Mouse (Mus musculus) spleen, adult 2 months (tissue): ENCODE measurements at regions not wholly inside any gene's neighbourhood (a gene's known extent, or its start where the extent isn't known, plus 50 kb on each side); places are given as distances from the start of the nearest gene placed in this dataset.

ENCODE experiments used
- DNase-seq, 2 experiments: peaks; one replicate each; pipeline versions ENCODE4 v3.0.0 to v3.0.0-alpha.2; 2012 to 2021; ENCODE audit warnings: low spot score in 2 of 2, low read depth in 1 of 2
- H3K27ac ChIP-seq: fragments of 200-500 bp; 2 replicates; pipeline ENCODE4 v1.5.1; 2012; ENCODE audit warnings: low read length, inconsistent platforms; ENCODE audit not compliant: insufficient read depth
- H3K27me3 ChIP-seq: fragments of 200-500 bp; 2 replicates; pipeline ENCODE4 v1.6.1; 2012; ENCODE audit warnings: mild to moderate bottlenecking, moderate library complexity, low read length, inconsistent platforms; ENCODE audit not compliant: control insufficient read depth, insufficient read depth
- H3K36me3 ChIP-seq: fragments of 200-500 bp; 2 replicates; pipeline ENCODE4 v1.6.1; 2012; ENCODE audit warnings: mild to moderate bottlenecking, low read length, inconsistent platforms; ENCODE audit not compliant: control insufficient read depth, insufficient read depth
- H3K4me1 ChIP-seq: fragments of 200-500 bp; 2 replicates; pipeline ENCODE4 v1.6.1; 2011; ENCODE audit warnings: inconsistent platforms; ENCODE audit not compliant: control insufficient read depth, insufficient read depth, insufficient read length
- H3K4me3 ChIP-seq: fragments of 200-500 bp; 2 replicates; pipeline ENCODE4 v1.5.1; 2011; ENCODE audit warnings: mild to moderate bottlenecking, inconsistent platforms; ENCODE audit not compliant: insufficient read depth, insufficient read length; ENCODE audit errors: extremely low read depth
- CTCF ChIP-seq: fragments of 200-500 bp; IDR thresholded peaks from 2 replicates; pipeline ENCODE4 v1.5.1; 2011; ENCODE audit warnings: mild to moderate bottlenecking, inconsistent platforms; ENCODE audit not compliant: insufficient read depth, insufficient read length, insufficient replicate concordance; ENCODE audit errors: extremely low read depth
- POLR2A ChIP-seq: fragments of 200-500 bp; IDR thresholded peaks from 2 replicates; pipeline ENCODE4 v1.6.1; 2011; ENCODE audit warnings: low read depth, low read length, inconsistent platforms
- WGBS: fragments of 180-500 bp; shearing (Covaris S2); methylation state at CpG from one replicate; pipeline ENCODE4 v1.1.7; 2018; 5-methylcytosine and 5-hydroxymethylcytosine counted together

GRCm38 (mm10) chr3:144352559-144352958 lies 147.5 kb upstream of the Lmo4 start:
- 77% methylated on average over 4 of the region's 4 CpGs for WGBS

GRCm38 (mm10) chr3:144348431-144348830 lies 143.4 kb upstream of the Lmo4 start:
- WGBS = 51% methylated on average over 9 of the region's 9 CpGs
- TF ChIP-seq POLR2A (no peak), CTCF (no peak)
- Histone ChIP-seq H3K36me3 (no peaks in the 10 kb centered on the region), H3K27me3 (no peaks in the 10 kb centered on the region), H3K4me1 (no peaks in the 10 kb centered on the region), H3K4me3 (no peak overlapping the region), H3K27ac (no peak overlapping the region)
- no peak for DNase-seq

More at GRCm38 (mm10) chr3:144352559-144352958, 147.5 kb upstream of the Lmo4 start:
- DNase-seq = no peak
- H3K4me3 ChIP-seq = no peak overlapping the region
- H3K4me1 ChIP-seq = no peaks in the 10 kb centered on the region
- H3K27me3 ChIP-seq = no peaks in the 10 kb centered on the region
- H3K27ac ChIP-seq = no peak overlapping the region
- TF ChIP-seq CTCF = no peak
- TF ChIP-seq POLR2A = no peak
- no peaks in the 10 kb centered on the region for H3K36me3 ChIP-seq

GRCm38 (mm10) chr3:144335237-144335636 lies 130.2 kb upstream of the Lmo4 start:
- Histone ChIP-seq H3K4me1 (no peaks in the 10 kb centered on the region), H3K4me3 (no peak overlapping the region), H3K27me3 (no peaks in the 10 kb centered on the region), H3K27ac (no peak overlapping the region), H3K36me3 (no peaks in the 10 kb centered on the region)
- no peak for TF ChIP-seq CTCF
- no peak for TF ChIP-seq POLR2A
- DNase-seq = no peak
- 85% methylated on average over 3 of the region's 3 CpGs for WGBS

- DNase-seq = no peak
- TF ChIP-seq CTCF = no peak
- no peak for TF ChIP-seq POLR2A
- H3K4me3 ChIP-seq = no peak overlapping the region
- no peaks in the 10 kb centered on the region for H3K36me3 ChIP-seq
- H3K27me3 ChIP-seq = no peaks in the 10 kb centered on the region
- WGBS = 76% methylated on average over 5 of the region's 5 CpGs
- H3K4me1 ChIP-seq = no peaks in the 10 kb centered on the region
- no peak overlapping the region for H3K27ac ChIP-seq
These were observed 129.2 kb upstream of the Lmo4 start for GRCm38 (mm10) chr3:144334201-144334600.

DNA sequence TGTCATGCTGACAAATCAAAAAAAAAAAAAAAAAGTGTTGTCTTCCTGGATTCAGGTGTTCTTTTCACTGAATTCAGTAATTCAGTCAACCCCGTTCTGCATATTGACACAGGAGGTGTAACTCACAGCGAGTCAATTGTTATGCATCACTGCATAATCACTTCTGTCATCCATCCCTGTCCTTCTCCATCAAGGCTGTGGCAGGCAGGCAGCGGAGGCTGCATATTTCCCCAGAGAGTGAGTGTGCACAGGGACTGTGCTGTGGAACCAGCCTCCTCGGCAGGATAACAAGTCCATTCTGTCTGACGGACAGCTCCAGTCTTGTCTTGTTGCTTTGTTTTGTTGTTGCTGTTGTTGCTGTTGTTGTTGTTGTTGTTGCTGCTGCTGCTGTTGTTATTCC lies 127.3 kb upstream of the Lmo4 start:
- WGBS = 73% methylated on average over 5 of the region's 5 CpGs
- Histone ChIP-seq H3K4me3 (no peak overlapping the region), H3K27me3 (no peaks in the 10 kb centered on the region), H3K4me1 (no peaks in the 10 kb centered on the region), H3K27ac (no peak overlapping the region), H3K36me3 (no peaks in the 10 kb centered on the region)
- no peak for TF ChIP-seq CTCF
- no peak for TF ChIP-seq POLR2A
- no peak for DNase-seq

GRCm38 (mm10) chr3:144329117-144329516 lies 124.1 kb upstream of the Lmo4 start:
- H3K36me3 ChIP-seq = no peaks in the 10 kb centered on the region
- no peaks in the 10 kb centered on the region for H3K4me1 ChIP-seq
- H3K27me3 ChIP-seq = no peaks in the 10 kb centered on the region
- H3K4me3 ChIP-seq = no peak overlapping the region
- WGBS = 91% methylated on average over 7 of the region's 7 CpGs
- DNase-seq = no peak
- TF ChIP-seq CTCF = no peak
- no peak for TF ChIP-seq POLR2A
- no peak overlapping the region for H3K27ac ChIP-seq

DNA sequence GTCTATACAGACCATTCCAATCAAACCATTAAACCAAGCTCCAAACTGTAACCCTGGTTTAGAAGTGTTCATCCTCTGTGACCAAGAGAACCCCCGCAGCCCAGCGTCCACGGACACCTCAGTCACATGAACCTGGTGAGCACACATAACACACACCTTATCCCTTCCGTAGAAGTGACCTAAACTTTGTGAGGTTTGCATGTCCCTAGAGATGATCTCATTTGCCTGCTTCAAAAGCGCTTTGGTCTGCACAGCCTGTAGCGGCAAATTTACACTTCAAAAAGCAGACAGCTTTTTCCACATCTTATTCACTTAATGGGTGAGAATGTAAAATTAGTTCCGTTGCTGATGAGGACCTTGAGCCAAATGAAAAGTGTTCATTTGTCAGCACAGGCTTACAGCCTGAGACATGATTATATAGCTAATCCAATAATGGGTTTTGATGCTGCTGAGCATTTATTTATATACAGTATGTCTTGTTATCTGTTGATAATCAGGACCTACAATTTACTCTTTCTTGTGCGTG lies 122.3 kb upstream of the Lmo4 start:
- Histone ChIP-seq H3K4me1 (no peaks in the 10 kb centered on the region), H3K27me3 (no peaks in the 10 kb centered on the region), H3K27ac (no peak overlapping the region), H3K4me3 (no peak overlapping the region), H3K36me3 (no peaks in the 10 kb centered on the region)
- TF ChIP-seq CTCF (no peak), POLR2A (no peak)
- 94% methylated on average over 8 of the region's 8 CpGs for WGBS
- DNase-seq = no peak

DNA sequence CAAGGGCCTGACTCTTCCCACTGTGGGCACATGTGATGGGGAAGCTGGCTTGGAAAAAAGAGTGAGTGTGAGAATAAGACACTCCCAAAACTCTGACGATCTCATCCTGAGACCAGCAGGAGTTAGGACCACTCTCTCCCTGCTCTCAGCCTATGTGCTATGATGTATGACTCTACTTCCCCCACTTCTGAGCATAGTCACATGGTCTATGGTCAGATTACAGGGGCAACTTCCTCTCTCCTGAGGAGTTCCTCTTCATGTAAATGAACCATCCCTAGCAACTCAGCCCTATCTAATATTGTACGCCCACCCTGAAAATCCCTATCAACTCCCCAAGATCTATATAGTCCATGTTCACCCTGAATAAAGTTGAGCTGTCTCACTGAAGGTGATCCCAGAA lies 120.0 kb upstream of the Lmo4 start:
- TF ChIP-seq POLR2A (no peak), CTCF (no peak)
- no peaks in the 10 kb centered on the region for H3K36me3 ChIP-seq
- no peaks in the 10 kb centered on the region for H3K27me3 ChIP-seq
- 79% methylated on average over 2 of the region's 2 CpGs for WGBS
- DNase-seq = no peak
- H3K4me1 ChIP-seq = no peaks in the 10 kb centered on the region
- no peak overlapping the region for H3K27ac ChIP-seq
- no peak overlapping the region for H3K4me3 ChIP-seq
